Mouse (Mus musculus) neural tube, embryonic 13.5 days (tissue): Measurements from ENCODE around the gene 4632433K11Rik. TPM values are rescaled to one million over a fixed set of nuclear protein-coding genes. Genes with fewer than 3 reads are reported as not detected.

ENCODE experiments used
- ATAC-seq: fragments of 200-750 bp; cut with Nextera tagmentation; 2 replicates; pipeline ENCODE4 v1.8.0; 2017; ENCODE audit warnings: low read depth, mild to moderate bottlenecking, moderate TSS enrichment, moderate library complexity
- H3K27ac ChIP-seq: fragments of 300-500 bp; sonication (generic); replicated peaks from 2 replicates; pipeline ENCODE4 v1.5.1; 2015; ENCODE audit warnings: moderate library complexity, mild to moderate bottlenecking, inconsistent platforms
- H3K27me3 ChIP-seq: fragments of 300-500 bp; sonication (generic); 2 replicates; pipeline ENCODE4 v1.6.1; 2015; ENCODE audit warnings: mild to moderate bottlenecking, inconsistent platforms
- H3K36me3 ChIP-seq: fragments of 300-500 bp; sonication (generic); 2 replicates; pipeline ENCODE4 v1.6.1; 2015; ENCODE audit warnings: mild to moderate bottlenecking, inconsistent platforms
- H3K4me1 ChIP-seq: fragments of 300-500 bp; sonication (generic); replicated peaks from 2 replicates; pipeline ENCODE4 v1.6.1; 2015; ENCODE audit warnings: inconsistent platforms
- H3K4me2 ChIP-seq: fragments of 300-500 bp; sonication (generic); 2 replicates; pipeline ENCODE4 v1.6.1; 2015; ENCODE audit warnings: inconsistent platforms, mild to moderate bottlenecking, moderate library complexity
- H3K4me3 ChIP-seq: fragments of 300-500 bp; sonication (generic); 2 replicates; pipeline ENCODE4 v1.5.1; 2015; ENCODE audit warnings: mild to moderate bottlenecking, inconsistent platforms
- H3K9ac ChIP-seq: fragments of 300-500 bp; sonication (generic); 2 replicates; pipeline ENCODE4 v1.6.1; 2015; ENCODE audit warnings: moderate library complexity, mild to moderate bottlenecking, inconsistent platforms
- H3K9me3 ChIP-seq: fragments of 300-500 bp; sonication (generic); 2 replicates; pipeline ENCODE4 v1.6.1; 2016; ENCODE audit warnings: inconsistent platforms
- WGBS: fragments of 180-500 bp; shearing (Covaris S2); methylation state at CpG from one replicate; pipeline ENCODE4 v1.1.7; 2015; 5-methylcytosine and 5-hydroxymethylcytosine counted together
- polyA plus RNA-seq: library from polyadenylated mRNA; unstranded; fragments of >200 nt; fragmentation: Nextera tagmentation; extraction: Ambion mirVana; gene quantifications from 2 replicates; pipeline ENCODE4 v1.2.1, GENCODE M21; 2015

4632433K11Rik gene
- polyA plus RNA-seq, 1 experiment from 2014 or later, result not detected

- no peak overlapping the region for H3K27ac ChIP-seq
- peak overlapping the region; percentile 99 for H3K9ac ChIP-seq
- ATAC-seq, result no peak
- H3K27me3 ChIP-seq, result no peaks in the 10 kb centered on the region
- H3K4me3 ChIP-seq, result peak overlapping the region; percentile 99
- peaks cover 57% of the 10 kb centered on the region for H3K36me3 ChIP-seq
- 81% methylated on average over 6 of the region's 6 CpGs for WGBS
- H3K4me2 ChIP-seq, result peak overlapping the region; percentile 93
- H3K9me3 ChIP-seq, result no peaks in the 10 kb centered on the region
- H3K4me1 ChIP-seq, result peaks cover 41% of the 10 kb centered on the region
Measured at GRCm38 (mm10) chr7:5081241-5081640, 47.3 kb downstream of the 4632433K11Rik start.

- H3K27me3 ChIP-seq, result no peaks in the 10 kb centered on the region
- H3K36me3 ChIP-seq, result peaks cover 53% of the 10 kb centered on the region
- H3K4me3 ChIP-seq, result peak overlapping the region; percentile 99; the same call in 1 of the 2 replicates
- peak overlapping the region; percentile 93 for H3K4me2 ChIP-seq
- H3K4me1 ChIP-seq, result peaks cover 45% of the 10 kb centered on the region
- WGBS, result 100% methylated on average over 2 of the region's 2 CpGs
- H3K27ac ChIP-seq, result no peak overlapping the region
- no peaks in the 10 kb centered on the region for H3K9me3 ChIP-seq
- no peak for ATAC-seq
- H3K9ac ChIP-seq, result peak overlapping the region; percentile 99; the same call in 1 of the 2 replicates
Measured at GRCm38 (mm10) chr7:5081939-5082338, 48.0 kb downstream of the 4632433K11Rik start.

GRCm38 (mm10) chr7:5083325-5084105 is 49.6 kb downstream of the 4632433K11Rik start:
- Histone ChIP-seq H3K27ac (no peak overlapping the region), H3K9me3 (no peaks in the 10 kb centered on the region), H3K4me2 (no peak overlapping the region), H3K4me3 (no peak overlapping the region), H3K27me3 (no peaks in the 10 kb centered on the region), H3K36me3 (peaks cover 49% of the 10 kb centered on the region), H3K9ac (no peak overlapping the region), H3K4me1 (peaks cover 54% of the 10 kb centered on the region)
- WGBS, result 92% methylated on average over 18 of the region's 18 CpGs
- ATAC-seq, result no peak

Other genes starting within 250 kb of the 4632433K11Rik start
- gene Tmem238, start 244.5 kb upstream of the 4632433K11Rik start, polyA plus RNA-seq, result 2.9 and 3.8 TPM in 2 replicates
- gene Rpl28, start 241.2 kb upstream of the 4632433K11Rik start, polyA plus RNA-seq, result 194 and 230 TPM in 2 replicates
- gene Ube2s, start 221.5 kb upstream of the 4632433K11Rik start, polyA plus RNA-seq, result 266 and 276 TPM in 2 replicates
- 8.7 and 9.7 TPM in 2 replicates for gene Shisa7, start 189.4 kb upstream of the 4632433K11Rik start, polyA plus RNA-seq
- 4.5 and 4.8 TPM in 2 replicates for gene Isoc2b, start 163.9 kb upstream of the 4632433K11Rik start, polyA plus RNA-seq
- 0.51 and 0.91 TPM in 2 replicates for gene Isoc2a, start 157.0 kb upstream of the 4632433K11Rik start, polyA plus RNA-seq
- gene Gm36210, start 127.6 kb upstream of the 4632433K11Rik start, polyA plus RNA-seq, result 0.35 and 0.47 TPM in 2 replicates
- 4.6 and 4.8 TPM in 2 replicates for gene Zfp628, start 118.9 kb upstream of the 4632433K11Rik start, polyA plus RNA-seq
- gene Nat14, start 112.1 kb upstream of the 4632433K11Rik start, polyA plus RNA-seq, result 21.5 and 23.2 TPM in 2 replicates
- gene Ssc5d, start 108.3 kb upstream of the 4632433K11Rik start, polyA plus RNA-seq, result 2.4 and 2.7 TPM in 2 replicates
- gene Sbk2, start 69.7 kb upstream of the 4632433K11Rik start, polyA plus RNA-seq, result not detected in 2 replicates
- 0.14 and 0.18 TPM in 2 replicates for gene Sbk3, start 63.0 kb upstream of the 4632433K11Rik start, polyA plus RNA-seq
- gene Zfp579, start 38.0 kb upstream of the 4632433K11Rik start, polyA plus RNA-seq, result 59.8 and 63.2 TPM in 2 replicates
- gene Zfp524, start 19.7 kb upstream of the 4632433K11Rik start, polyA plus RNA-seq, result 8.4 and 9.1 TPM in 2 replicates
- 43.0 and 43.7 TPM in 2 replicates for gene Fiz1, start 19.4 kb upstream of the 4632433K11Rik start, polyA plus RNA-seq
- 0.61 TPM in 1 of 2 replicates, not detected in the other for gene Gm44973, start 18.6 kb upstream of the 4632433K11Rik start, polyA plus RNA-seq
- 6.2 and 6.3 TPM in 2 replicates for gene Zfp865, start 13.7 kb upstream of the 4632433K11Rik start, polyA plus RNA-seq
- gene Ccdc106, start 13.6 kb upstream of the 4632433K11Rik start, polyA plus RNA-seq, result 40.0 and 43.3 TPM in 2 replicates
- 8.3 and 9.1 TPM in 2 replicates for gene Zfp784, start 4.3 kb downstream of the 4632433K11Rik start, polyA plus RNA-seq
- gene Zfp580, start 17.4 kb downstream of the 4632433K11Rik start, polyA plus RNA-seq, result 69.9 and 81.4 TPM in 2 replicates
- 105 and 112 TPM in 2 replicates for gene U2af2, start 28.0 kb downstream of the 4632433K11Rik start, polyA plus RNA-seq
- gene Epn1, start 46.1 kb downstream of the 4632433K11Rik start, polyA plus RNA-seq, result 76.4 and 89.3 TPM in 2 replicates
- gene Rfpl4, start 82.8 kb downstream of the 4632433K11Rik start, polyA plus RNA-seq, result not detected in 2 replicates
- 0.34 and 0.45 TPM in 2 replicates for gene Rasl2-9, start 91.8 kb downstream of the 4632433K11Rik start, polyA plus RNA-seq
- gene Vmn1r55, start 115.6 kb downstream of the 4632433K11Rik start, polyA plus RNA-seq, result not detected in 2 replicates
- not detected in 2 replicates for gene Vmn1r56, start 162.6 kb downstream of the 4632433K11Rik start, polyA plus RNA-seq
- not detected in 2 replicates for gene Vmn1r57, start 184.4 kb downstream of the 4632433K11Rik start, polyA plus RNA-seq